Mouse (Mus musculus) stomach, postnatal 0 days (tissue): ENCODE data around the gene Morc2a. TPM values are rescaled to one million over a fixed set of nuclear protein-coding genes. Genes with fewer than 3 reads are reported as not detected.
A peak's percentile ranks its signal among the peaks of the same experiment; 100 is the strongest.
"Not testable (repeated sequence)": the region's sequence is repeated elsewhere in the genome, so short reads cannot be mapped to it uniquely, and the experiment has no call there.

Experiments used
- ATAC-seq: fragments of 200-750 bp; cut with Nextera tagmentation; 2 replicates; pipeline ENCODE4 v1.8.0; 2017; ENCODE audit not compliant: low FRiP score, low TSS enrichment
- DNase-seq: peaks from one replicate; pipeline ENCODE4 v3.0.0-alpha.2; 2016; ENCODE audit warnings: low spot score
- H3K27ac ChIP-seq: fragments of 300-500 bp; sonication (generic); replicated peaks from 2 replicates; pipeline ENCODE4 v1.5.1; 2014; ENCODE audit warnings: mild to moderate bottlenecking, control low read depth
- H3K27me3 ChIP-seq: fragments of 300-500 bp; sonication (generic); 2 replicates; pipeline ENCODE4 v1.6.1; 2014; ENCODE audit warnings: low read length; ENCODE audit not compliant: control insufficient read depth, insufficient read depth
- H3K36me3 ChIP-seq: fragments of 300-500 bp; sonication (generic); 2 replicates; pipeline ENCODE4 v1.6.1; 2014; ENCODE audit warnings: low read length, mixed read lengths; ENCODE audit not compliant: control insufficient read depth, insufficient read depth
- H3K4me1 ChIP-seq: fragments of 300-500 bp; sonication (generic); replicated peaks from 2 replicates; pipeline ENCODE4 v1.6.1; 2014; ENCODE audit warnings: antibody characterized with exemption; ENCODE audit not compliant: control insufficient read depth, insufficient read depth
- H3K4me2 ChIP-seq: fragments of 300-500 bp; sonication (generic); replicated peaks from 2 replicates; pipeline ENCODE4 v1.6.1; 2014; ENCODE audit warnings: low read depth, mild to moderate bottlenecking, control low read depth, moderate library complexity
- H3K4me3 ChIP-seq: fragments of 300-500 bp; sonication (generic); 2 replicates; pipeline ENCODE4 v1.5.1; 2014; ENCODE audit warnings: low read depth, low read length, control low read depth
- H3K9ac ChIP-seq: fragments of 300-500 bp; sonication (generic); 2 replicates; pipeline ENCODE4 v1.6.1; 2014; ENCODE audit warnings: mild to moderate bottlenecking, low read length, control low read depth, mixed read lengths
- H3K9me3 ChIP-seq: fragments of 300-500 bp; sonication (generic); 2 replicates; pipeline ENCODE4 v1.6.1; 2016; ENCODE audit warnings: low read length; ENCODE audit not compliant: control insufficient read depth
- CTCF ChIP-seq: IDR thresholded peaks from 2 replicates; pipeline ENCODE4 v1.5.1; 2016; ENCODE audit warnings: antibody characterized with exemption, low read depth, mild to moderate bottlenecking, moderate library complexity
- EP300 ChIP-seq: optimal IDR thresholded peaks from 2 replicates; pipeline ENCODE3; 2016; ENCODE audit warnings: antibody characterized with exemption
- WGBS: fragments of 180-500 bp; shearing (Covaris S2); extraction: QIAGEN DNeasy Blood & Tissue Kit; methylation state at CpG from one replicate; pipeline ENCODE4 v1.1.7; 2014; 5-methylcytosine and 5-hydroxymethylcytosine counted together
- polyA plus RNA-seq: library from polyadenylated mRNA; unstranded; fragments of >200 nt; fragmentation: Nextera tagmentation; extraction: Ambion mirVana; gene quantifications from 2 replicates; pipeline ENCODE4 v1.2.1, GENCODE M21; 2015

The Morc2a gene
- 6.9 and 8.8 TPM in 2 replicates for polyA plus RNA-seq

DNA sequence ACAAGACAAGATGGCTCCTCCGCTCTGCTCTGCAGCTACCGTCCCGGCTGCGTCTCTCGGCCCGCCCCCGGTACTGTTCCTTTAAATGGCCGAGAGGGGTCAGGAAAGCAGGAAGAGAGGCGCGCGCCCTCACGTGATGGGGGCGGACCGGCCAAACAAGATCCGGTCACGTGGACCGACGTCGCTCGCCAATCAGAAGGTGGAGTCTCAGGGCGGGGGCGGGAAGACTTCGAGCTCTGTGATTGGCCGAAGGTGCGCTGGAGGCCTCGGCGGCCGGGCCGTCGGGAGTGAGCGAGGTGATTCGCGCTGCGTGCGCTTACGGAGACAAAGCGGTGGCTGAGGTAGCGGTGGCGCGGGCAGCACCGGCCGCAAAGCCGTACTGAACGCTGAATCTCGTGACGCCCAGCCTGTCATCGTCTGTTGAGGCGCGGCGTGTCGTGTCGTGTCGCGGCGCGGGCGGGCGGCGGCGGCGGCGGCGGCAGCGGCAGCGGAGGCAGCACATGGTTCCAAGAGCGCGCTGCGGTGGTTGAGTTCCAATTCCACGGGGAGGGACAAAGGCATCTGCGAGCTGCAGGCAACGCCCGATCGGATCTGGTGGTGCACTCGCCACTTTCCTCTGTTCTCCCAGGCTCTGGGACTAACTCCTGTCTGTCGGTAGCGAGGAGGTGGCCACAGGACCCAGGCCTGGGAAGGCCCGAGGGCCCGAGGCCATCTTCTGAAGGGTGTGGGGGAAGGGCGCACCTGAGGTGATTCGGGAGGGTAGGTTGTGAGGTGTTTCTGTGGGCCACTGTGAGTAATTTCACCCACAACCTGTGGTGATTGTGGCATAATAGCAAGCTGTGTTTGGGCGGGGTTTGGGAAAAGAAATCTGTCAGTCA is at the start of gene Morc2a:
Gene Morc2a, plus strand, starts transcription at position 228 of the 878 bp plus-strand sequence.
- Histone ChIP-seq H3K9me3 (no peaks in the 10 kb centered on the region), H3K4me1 (peaks cover 7% of the 10 kb centered on the region; the same call in 1 of the 2 replicates), H3K27me3 (no peaks in the 10 kb centered on the region), H3K36me3 (peaks cover 19% of the 10 kb centered on the region), H3K27ac (peak within 1 kb of the TSS; percentile 97), H3K4me2 (peak within 1 kb of the TSS; percentile 77), H3K4me3 (peak within 1 kb of the TSS; percentile 92), H3K9ac (peak within 1 kb of the TSS; percentile 98)
- WGBS = under 1% methylated on average over 71 of the region's 81 CpGs
- peak; percentile 99 for DNase-seq
- TF ChIP-seq CTCF (peak; percentile 61), EP300 (no peak)
- ATAC-seq = peak; percentile 98

DNA sequence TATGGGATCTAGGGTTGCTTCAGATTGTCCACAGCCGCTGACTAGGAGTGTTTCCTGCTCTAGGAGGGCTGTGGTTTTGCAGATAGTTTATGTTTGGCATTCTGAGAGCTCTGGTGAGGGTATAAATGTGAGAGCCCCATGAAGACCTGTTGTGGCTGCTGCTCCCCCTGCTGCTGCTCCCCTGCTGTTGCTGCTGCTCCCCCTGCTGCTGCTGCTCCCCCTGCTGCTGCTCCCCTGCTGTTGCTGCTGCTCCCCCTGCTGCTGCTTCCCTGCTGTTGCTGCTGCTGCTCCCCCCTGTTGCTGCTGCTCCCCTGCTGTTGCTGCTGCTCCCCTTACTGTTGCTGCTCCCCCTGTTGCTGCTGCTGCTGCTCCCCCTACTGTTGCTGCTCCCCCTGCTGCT is 47.0 kb upstream of the Morc2a start:
- TF ChIP-seq CTCF = peak; percentile 62
- H3K27ac ChIP-seq, H3K4me1 ChIP-seq, H3K9me3 ChIP-seq, H3K4me2 ChIP-seq, DNase-seq, H3K9ac ChIP-seq, ATAC-seq, H3K36me3 ChIP-seq, H3K27me3 ChIP-seq, H3K4me3 ChIP-seq: not testable (repeated sequence)
- WGBS = 46% methylated on average over 1 of the region's 1 CpGs

DNA sequence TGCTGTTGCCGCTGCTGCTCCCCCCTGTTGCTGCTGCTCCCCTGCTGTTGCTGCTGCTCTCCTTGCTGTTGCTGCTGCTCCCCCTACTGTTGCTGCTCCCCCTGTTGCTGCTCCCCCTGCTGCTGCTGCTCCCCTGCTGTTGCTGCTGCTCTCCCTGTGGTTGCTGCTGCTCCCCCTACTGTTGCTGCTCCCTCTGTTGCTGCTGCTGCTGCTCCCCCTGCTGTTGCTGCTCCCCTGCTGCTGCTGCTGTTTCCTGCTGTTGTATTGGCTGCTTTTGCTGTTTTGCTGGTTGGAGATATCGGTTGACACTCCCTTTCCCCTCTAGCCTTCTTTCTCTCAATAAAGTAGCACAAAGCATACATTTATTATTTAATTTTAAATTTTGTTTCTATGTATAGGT is 46.3 kb upstream of the Morc2a start:
- not testable (repeated sequence) for ATAC-seq, H3K27ac ChIP-seq, H3K36me3 ChIP-seq, H3K9ac ChIP-seq, H3K4me2 ChIP-seq, H3K4me3 ChIP-seq, H3K27me3 ChIP-seq, H3K4me1 ChIP-seq, H3K9me3 ChIP-seq
- peak; percentile 79 for TF ChIP-seq CTCF
- WGBS = 52% methylated on average over 2 of the region's 2 CpGs
- DNase-seq = peak; percentile 44

DNA sequence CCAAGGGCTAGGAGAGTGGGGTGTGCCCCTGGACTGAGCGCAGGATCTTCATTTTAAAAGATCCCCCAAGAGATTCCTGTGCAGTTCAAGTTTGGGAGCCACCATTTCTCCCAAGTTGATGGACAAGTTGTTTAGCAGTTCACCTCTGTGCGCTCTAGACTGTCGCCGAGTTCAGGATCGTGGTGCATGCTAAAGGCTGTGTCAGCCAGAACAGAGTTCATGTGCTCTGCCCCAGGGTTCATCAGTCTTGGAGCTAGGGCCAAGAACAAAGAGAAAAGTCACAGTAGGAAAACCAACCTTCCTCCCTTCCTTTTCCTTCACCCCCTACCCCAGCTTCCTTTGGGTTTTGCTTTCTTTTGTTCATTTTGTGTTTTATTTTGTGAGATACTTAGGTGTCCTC is 42.5 kb upstream of the Morc2a start:
- H3K9ac ChIP-seq = no peak overlapping the region
- TF ChIP-seq CTCF (no peak), EP300 (no peak)
- DNase-seq (no peak), ATAC-seq (no peak)
- H3K27ac ChIP-seq = no peak overlapping the region
- H3K4me3 ChIP-seq = no peak overlapping the region
- no peak overlapping the region for H3K4me2 ChIP-seq
- no peaks in the 10 kb centered on the region for H3K27me3 ChIP-seq
- no peaks in the 10 kb centered on the region for H3K9me3 ChIP-seq
- no peaks in the 10 kb centered on the region for H3K4me1 ChIP-seq
- 75% methylated on average over 5 of the region's 5 CpGs for WGBS
- no peaks in the 10 kb centered on the region for H3K36me3 ChIP-seq

DNA sequence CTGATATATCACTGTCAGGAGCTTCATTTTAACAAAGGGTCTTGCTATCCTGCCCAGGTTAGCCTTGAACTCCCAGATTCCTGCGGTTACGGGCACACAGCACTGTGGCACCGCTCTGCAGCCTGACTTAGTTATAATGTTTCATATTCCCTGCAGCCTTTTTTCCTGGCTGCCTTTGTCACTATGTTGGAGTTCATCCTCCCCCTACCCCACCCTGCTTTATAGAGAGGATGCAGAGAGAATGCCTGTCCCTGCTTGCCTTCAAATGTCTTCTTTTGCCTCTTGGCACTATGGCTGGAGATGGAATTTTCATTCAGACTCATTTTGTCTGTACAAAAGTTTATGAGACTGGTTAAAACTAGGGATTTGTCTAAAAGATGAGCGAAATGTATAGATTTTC is 33.4 kb upstream of the Morc2a start:
- Histone ChIP-seq H3K4me1 (no peaks in the 10 kb centered on the region), H3K9ac (no peak overlapping the region), H3K36me3 (no peaks in the 10 kb centered on the region), H3K4me3 (no peak overlapping the region), H3K9me3 (no peaks in the 10 kb centered on the region), H3K4me2 (no peak overlapping the region), H3K27ac (no peak overlapping the region), H3K27me3 (no peaks in the 10 kb centered on the region)
- WGBS = 77% methylated on average over 4 of the region's 4 CpGs
- no peak for TF ChIP-seq EP300
- no peak for TF ChIP-seq CTCF
- no peak for DNase-seq
- ATAC-seq = no peak

DNA sequence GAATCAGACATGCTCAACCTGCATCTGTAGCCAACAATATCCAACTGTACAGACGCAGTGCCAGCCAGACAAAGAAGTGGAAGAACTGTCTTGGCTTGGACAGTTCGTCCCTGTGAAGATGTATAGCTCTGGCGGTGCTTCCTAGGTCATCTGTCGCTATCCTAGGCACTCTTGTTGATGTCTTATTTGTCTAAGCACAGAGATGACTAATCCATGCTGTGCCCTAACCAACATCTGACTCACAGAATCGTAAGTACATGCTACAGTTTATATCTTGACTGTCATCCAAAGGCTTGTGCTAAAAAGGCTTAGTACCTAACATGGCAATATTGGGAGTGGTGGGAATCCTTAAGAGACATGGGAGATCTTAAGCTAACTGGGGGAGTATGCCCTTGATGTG is 26.2 kb upstream of the Morc2a start:
- WGBS = 60% methylated on average over 5 of the region's 5 CpGs
- H3K27ac ChIP-seq = no peak overlapping the region
- TF ChIP-seq CTCF (no peak), EP300 (no peak)

More for the DNA sequence above, 26.2 kb upstream of the Morc2a start:
- Histone ChIP-seq H3K36me3 (no peaks in the 10 kb centered on the region), H3K4me3 (no peak overlapping the region), H3K4me2 (no peak overlapping the region), H3K9ac (no peak overlapping the region), H3K9me3 (no peaks in the 10 kb centered on the region), H3K4me1 (no peaks in the 10 kb centered on the region), H3K27me3 (no peaks in the 10 kb centered on the region)
- no peak for DNase-seq
- ATAC-seq = no peak
